Mouse (Mus musculus) lung, postnatal 0 days (tissue): Measurements from ENCODE around the gene Cacng8. TPM values are rescaled to one million over a fixed set of nuclear protein-coding genes. Genes with fewer than 3 reads are reported as not detected.

Experiments used
- ATAC-seq: fragments of 200-750 bp; cut with Nextera tagmentation; 2 replicates; pipeline ENCODE4 v1.8.0; 2017; ENCODE audit warnings: moderate library complexity
- DNase-seq: peaks from one replicate; pipeline ENCODE4 v3.0.0-alpha.2; 2016; ENCODE audit warnings: low spot score
- H3K27ac ChIP-seq: fragments of 300-500 bp; sonication (generic); 2 replicates; pipeline ENCODE4 v1.5.1; 2014; ENCODE audit warnings: antibody characterized with exemption, mild to moderate bottlenecking, low read length, mixed read lengths
- H3K27me3 ChIP-seq: fragments of 300-500 bp; sonication (generic); replicated peaks from 2 replicates; pipeline ENCODE4 v1.6.1; 2014; ENCODE audit warnings: low read length, mixed read lengths; ENCODE audit not compliant: insufficient read depth
- H3K36me3 ChIP-seq: fragments of 300-500 bp; sonication (generic); 2 replicates; pipeline ENCODE4 v1.6.1; 2014; ENCODE audit warnings: low read length, mixed read lengths; ENCODE audit not compliant: insufficient read depth
- H3K4me1 ChIP-seq: fragments of 300-500 bp; sonication (generic); 2 replicates; pipeline ENCODE4 v1.6.1; 2014; ENCODE audit warnings: antibody characterized with exemption, low read depth, low read length, mixed read lengths; ENCODE audit not compliant: insufficient read depth
- H3K4me2 ChIP-seq: fragments of 300-500 bp; sonication (generic); replicated peaks from 2 replicates; pipeline ENCODE4 v1.6.1; 2014; ENCODE audit warnings: low read depth, mild to moderate bottlenecking, low read length, moderate library complexity, mixed read lengths
- H3K4me3 ChIP-seq: fragments of 300-500 bp; sonication (generic); 2 replicates; pipeline ENCODE4 v1.5.1; 2014; ENCODE audit warnings: low read depth, low read length
- H3K9ac ChIP-seq: fragments of 300-500 bp; sonication (generic); replicated peaks from 2 replicates; pipeline ENCODE4 v1.6.1; 2014; ENCODE audit warnings: low read depth, mild to moderate bottlenecking
- H3K9me3 ChIP-seq: fragments of 300-500 bp; sonication (generic); 2 replicates; pipeline ENCODE4 v1.6.1; 2016; ENCODE audit warnings: low read length, mixed read lengths
- CTCF ChIP-seq: IDR thresholded peaks from 2 replicates; pipeline ENCODE4 v1.5.1; 2016; ENCODE audit warnings: antibody characterized with exemption, mild to moderate bottlenecking
- EP300 ChIP-seq: IDR thresholded peaks from 2 replicates; pipeline ENCODE4 v1.6.1; 2016; ENCODE audit warnings: antibody characterized with exemption, mild to moderate bottlenecking, control low read depth
- WGBS: fragments of 180-500 bp; shearing (Covaris S2); extraction: QIAGEN DNeasy Blood & Tissue Kit; methylation state at CpG from one replicate; pipeline ENCODE4 v1.1.7; 2014; 5-methylcytosine and 5-hydroxymethylcytosine counted together
- polyA plus RNA-seq: library from polyadenylated mRNA; unstranded; fragments of >200 nt; fragmentation: Nextera tagmentation; extraction: Ambion mirVana; gene quantifications from 2 replicates; pipeline ENCODE4 v1.2.1, GENCODE M21; 2015

The Cacng8 gene
- polyA plus RNA-seq, 1 experiment from 2014 or later: 0.13 TPM

DNA sequence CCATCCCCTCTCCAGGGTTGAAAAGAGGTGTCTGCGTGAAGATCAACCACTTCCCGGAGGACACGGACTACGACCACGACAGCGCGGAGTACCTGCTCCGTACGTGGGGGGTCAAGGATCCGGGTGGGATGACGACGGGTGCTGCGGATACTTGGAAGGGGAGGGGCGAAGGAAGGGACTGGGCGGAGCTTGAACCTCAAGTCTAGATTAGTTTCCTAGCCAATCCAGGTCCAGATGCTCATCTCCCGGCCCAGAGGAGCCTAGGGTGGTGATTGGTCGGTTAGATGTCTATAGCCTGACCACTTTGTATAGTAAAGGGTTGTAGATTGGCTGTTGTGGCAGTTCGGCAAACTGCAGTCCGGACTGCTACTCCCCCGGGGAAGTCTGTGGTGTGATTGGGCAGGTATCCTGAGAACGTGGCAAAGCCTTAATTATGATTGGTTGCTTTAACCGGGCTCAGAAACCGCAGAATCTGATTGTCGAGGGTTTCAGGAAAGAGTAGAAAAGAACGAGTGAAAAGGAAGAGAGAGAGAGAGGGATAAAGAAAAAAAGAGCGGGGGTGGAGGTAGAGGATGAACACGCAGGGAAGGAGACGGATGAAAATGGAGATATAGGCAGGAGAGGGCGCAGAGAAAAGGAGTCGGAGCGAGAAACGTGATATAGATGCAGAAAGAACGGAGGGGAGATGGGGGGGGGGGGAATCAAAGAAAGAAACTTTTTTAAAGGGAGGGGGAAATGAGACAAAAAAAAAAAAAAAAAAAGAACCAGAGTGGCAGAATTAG lies 20.9 kb downstream of the Cacng8 start:
- Histone ChIP-seq H3K36me3 (no peaks in the 10 kb centered on the region), H3K9ac (no peak overlapping the region), H3K9me3 (no peaks in the 10 kb centered on the region), H3K4me3 (peak overlapping the region; percentile 15; the same call in 1 of the 2 replicates), H3K27ac (no peak overlapping the region), H3K27me3 (peaks cover 56% of the 10 kb centered on the region), H3K4me2 (peak overlapping the region; percentile 35), H3K4me1 (no peaks in the 10 kb centered on the region)
- peak; percentile 57 for ATAC-seq
- WGBS: 1% methylated on average over 33 of the region's 33 CpGs
- TF ChIP-seq EP300: no peak
- no peak for TF ChIP-seq CTCF
- DNase-seq: peak; percentile 16

DNA sequence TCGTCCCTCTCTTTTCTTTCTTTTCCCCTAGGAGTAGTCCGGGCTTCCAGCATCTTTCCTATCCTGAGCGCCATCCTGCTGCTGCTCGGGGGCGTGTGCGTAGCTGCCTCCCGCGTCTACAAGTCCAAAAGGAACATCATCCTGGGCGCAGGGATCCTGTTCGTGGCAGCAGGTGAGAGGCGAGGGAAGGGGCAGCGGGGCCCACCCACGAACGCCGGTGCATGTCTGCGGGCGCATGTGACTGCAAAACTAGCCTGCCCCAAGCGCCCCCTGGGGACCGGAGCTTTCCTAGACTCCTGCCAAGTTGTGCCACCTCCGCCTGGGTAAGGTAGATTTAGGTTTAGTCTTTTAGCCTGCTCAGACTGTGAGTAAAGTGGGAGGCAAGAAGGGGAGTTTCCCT lies 21.6 kb downstream of the Cacng8 start:
- Histone ChIP-seq H3K9me3 (no peaks in the 10 kb centered on the region), H3K36me3 (no peaks in the 10 kb centered on the region), H3K9ac (no peak overlapping the region), H3K27ac (no peak overlapping the region), H3K27me3 (peaks cover 63% of the 10 kb centered on the region), H3K4me3 (no peak overlapping the region; the same call in 1 of the 2 replicates), H3K4me2 (peak overlapping the region; percentile 35; the same call in 1 of the 2 replicates), H3K4me1 (no peaks in the 10 kb centered on the region)
- 4% methylated on average over 20 of the region's 20 CpGs for WGBS
- TF ChIP-seq CTCF (peak; percentile 26; the same call in 1 of the 2 replicates), EP300 (no peak)
- DNase-seq (no peak), ATAC-seq (no peak)

DNA sequence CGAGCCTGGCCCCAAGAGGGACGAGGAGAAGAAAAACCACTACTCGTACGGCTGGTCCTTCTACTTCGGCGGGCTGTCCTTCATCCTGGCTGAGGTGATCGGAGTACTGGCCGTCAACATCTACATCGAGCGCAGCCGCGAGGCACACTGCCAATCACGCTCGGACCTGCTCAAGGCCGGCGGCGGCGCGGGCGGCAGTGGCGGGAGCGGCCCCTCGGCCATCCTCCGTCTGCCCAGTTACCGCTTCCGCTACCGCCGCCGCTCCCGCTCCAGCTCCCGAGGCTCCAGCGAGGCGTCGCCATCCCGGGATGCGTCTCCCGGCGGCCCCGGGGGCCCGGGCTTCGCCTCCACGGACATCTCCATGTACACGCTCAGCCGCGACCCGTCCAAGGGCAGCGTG lies 24.4 kb downstream of the Cacng8 start:
- Histone ChIP-seq H3K36me3 (no peaks in the 10 kb centered on the region), H3K4me2 (peak overlapping the region; percentile 98), H3K4me3 (peak overlapping the region; percentile 51), H3K27me3 (peaks cover 60% of the 10 kb centered on the region), H3K27ac (no peak overlapping the region), H3K4me1 (no peaks in the 10 kb centered on the region), H3K9ac (no peak overlapping the region), H3K9me3 (no peaks in the 10 kb centered on the region)
- peak; percentile 44 for ATAC-seq
- 3% methylated on average over 39 of the region's 47 CpGs for WGBS
- TF ChIP-seq EP300 (no peak), CTCF (no peak)
- peak; percentile 38 for DNase-seq

DNA sequence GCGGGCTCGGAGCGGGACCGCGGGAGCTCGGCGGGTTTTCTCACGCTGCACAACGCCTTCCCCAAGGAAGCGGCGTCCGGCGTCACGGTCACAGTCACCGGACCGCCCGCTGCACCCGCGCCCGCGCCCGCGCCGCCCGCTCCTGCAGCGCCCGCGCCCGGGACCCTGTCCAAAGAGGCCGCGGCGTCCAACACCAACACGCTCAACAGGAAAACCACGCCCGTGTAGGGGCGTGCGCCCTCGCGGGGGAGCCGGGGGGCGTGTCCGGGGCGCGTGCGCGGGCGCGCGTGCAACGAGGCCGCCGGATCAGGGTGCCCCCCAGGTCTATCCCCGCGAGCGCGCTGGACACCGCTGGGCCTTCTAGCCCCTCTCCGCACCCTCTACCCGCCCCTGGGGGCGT lies 24.9 kb downstream of the Cacng8 start:
- peak; percentile 52 for ATAC-seq
- Histone ChIP-seq H3K9ac (no peak overlapping the region), H3K4me2 (peak overlapping the region; percentile 98), H3K27me3 (peaks cover 60% of the 10 kb centered on the region), H3K9me3 (no peaks in the 10 kb centered on the region), H3K27ac (no peak overlapping the region), H3K4me1 (no peaks in the 10 kb centered on the region), H3K4me3 (peak overlapping the region; percentile 51), H3K36me3 (no peaks in the 10 kb centered on the region)
- peak; percentile 27 for DNase-seq
- WGBS: 2% methylated on average over 41 of the region's 60 CpGs
- TF ChIP-seq CTCF: no peak
- TF ChIP-seq EP300: no peak

DNA sequence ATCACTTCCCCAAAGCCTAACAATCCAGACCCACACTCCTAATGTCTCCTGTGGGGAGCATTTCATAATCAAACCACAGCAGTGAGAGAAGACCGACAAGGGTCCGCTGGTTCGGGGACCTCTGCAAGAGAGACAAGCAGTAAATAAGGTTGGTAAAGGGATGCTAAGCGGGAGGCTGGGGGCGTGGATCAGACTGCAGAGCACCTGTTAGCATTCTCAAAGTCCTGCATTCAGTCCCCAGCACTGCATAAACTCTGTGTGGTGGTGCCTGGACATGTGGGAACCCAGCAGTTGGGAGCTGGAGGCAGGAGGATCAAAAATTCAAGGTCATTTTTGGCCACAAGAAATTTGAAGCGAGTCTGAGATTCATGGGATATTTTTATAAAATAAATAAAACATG lies 29.5 kb downstream of the Cacng8 start:
- whole genome bisulfite sequencing: 36% methylated on average over 6 of the region's 6 CpGs
- no peak overlapping the region for H3K27ac ChIP-seq
- ATAC-seq (no peak), DNase-seq (no peak)
- no peak overlapping the region for H3K9ac ChIP-seq
- TF ChIP-seq EP300 (no peak), CTCF (no peak)
- H3K36me3 ChIP-seq: no peaks in the 10 kb centered on the region
- no peak overlapping the region for H3K4me3 ChIP-seq
- H3K27me3 ChIP-seq: peaks cover 37% of the 10 kb centered on the region; the same call in 1 of the 2 replicates
- no peaks in the 10 kb centered on the region for H3K9me3 ChIP-seq
- no peaks in the 10 kb centered on the region for H3K4me1 ChIP-seq
- H3K4me2 ChIP-seq: no peak overlapping the region

DNA sequence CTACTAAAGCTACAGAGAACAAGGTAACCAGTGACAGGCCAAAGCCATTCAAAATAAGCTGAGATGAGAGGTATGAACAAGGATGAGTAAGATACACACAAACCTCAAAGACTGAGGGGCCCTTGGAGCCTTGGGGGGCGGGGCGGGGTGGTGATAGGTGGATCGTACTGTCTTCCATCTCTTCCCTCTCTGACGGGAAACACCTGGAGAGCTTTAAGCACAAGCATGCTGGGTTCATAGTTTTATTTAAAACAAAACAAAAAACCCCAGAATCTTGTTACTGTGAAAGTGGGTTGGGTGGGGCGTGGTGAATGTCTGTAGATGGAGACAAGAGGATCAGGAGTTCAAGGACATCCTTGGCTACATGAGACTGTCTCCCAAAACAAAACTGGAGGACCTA lies 30.0 kb downstream of the Cacng8 start:
- H3K27ac ChIP-seq: no peak overlapping the region
- DNase-seq (no peak), ATAC-seq (no peak)
- 39% methylated on average over 5 of the region's 5 CpGs for WGBS
- no peak overlapping the region for H3K4me2 ChIP-seq
- no peak for TF ChIP-seq EP300
- TF ChIP-seq CTCF: no peak
- no peaks in the 10 kb centered on the region for H3K9me3 ChIP-seq
- H3K4me3 ChIP-seq: no peak overlapping the region
- no peaks in the 10 kb centered on the region for H3K36me3 ChIP-seq
- no peaks in the 10 kb centered on the region for H3K4me1 ChIP-seq
- H3K9ac ChIP-seq: no peak overlapping the region
- H3K27me3 ChIP-seq: peaks cover 34% of the 10 kb centered on the region; the same call in 1 of the 2 replicates
